19 mouse cellular contexts compared by ENCODE assay signal in genomic region chr2:91023131-91023530, GRCm38 (mm10). TPM values are rescaled to one million over a fixed set of nuclear protein-coding genes. Genes with fewer than 3 reads are reported as not detected.
DNase-seq lines count a peak whose midpoint lies in the region; ATAC-seq lines count a peak whose summit lies in the region.
"Had no signal": no experiment of that assay in that cellular context is flagged by ENCODE, and none has a peak within 500 bp of the region (broad histone marks: within the 10 kb centered on the region; RNA-seq: fewer than 3 reads in every experiment).

No protein-coding gene starts in this region.

- DNase-seq in heart, adult 8-10 months (ENCODE audit: low spot score): peak; percentile 83
- no peak for DNase-seq in heart, postnatal 25 days (ENCODE audit: low spot score)
- no peak for DNase-seq in liver, embryonic 13.5 days
- DNase-seq in liver, embryonic 11.5 days (ENCODE audit: low spot score): no peak
- DNase-seq in adipocyte (ENCODE audit: low spot score): no peak
- no peak for DNase-seq in thymus, adult 18-20 months
- DNase-seq: adrenal gland, adult 8-10 months; cerebellum, adult 11-12 months; cerebellum, postnatal 25 days; kidney, adult 8-10 months; layer of hippocampus, postnatal 36 days; left cerebral cortex, postnatal 4 days; lung, postnatal 10 days had no signal

- H3K4me2 ChIP-seq in liver, embryonic 13.5 days: no peak overlapping the region
- no peak overlapping the region for H3K4me2 ChIP-seq in liver, embryonic 11.5 days
- H3K4me2 ChIP-seq in heart, embryonic 13.5 days: no peak overlapping the region
- H3K4me2 ChIP-seq: forebrain, embryonic 15.5 days; midbrain, embryonic 15.5 days had no signal

- peaks cover 43% of the 10 kb centered on the region for H3K36me3 ChIP-seq in liver, embryonic 13.5 days
- H3K36me3 ChIP-seq in liver, embryonic 11.5 days (ENCODE audit: control insufficient read depth, insufficient read depth, low read length): peaks cover 16% of the 10 kb centered on the region
- peaks cover 36% of the 10 kb centered on the region for H3K36me3 ChIP-seq in heart, embryonic 13.5 days
- H3K36me3 ChIP-seq: midbrain, embryonic 15.5 days had no signal

- no peaks in the 10 kb centered on the region for H3K27me3 ChIP-seq in liver, embryonic 13.5 days
- no peaks in the 10 kb centered on the region for H3K27me3 ChIP-seq in liver, embryonic 11.5 days (replicated peaks; ENCODE audit: control insufficient read depth, insufficient read depth, low read length)
- H3K27me3 ChIP-seq in heart, embryonic 13.5 days (replicated peaks): no peaks in the 10 kb centered on the region
- H3K27me3 ChIP-seq: forebrain, embryonic 15.5 days; midbrain, embryonic 15.5 days had no signal

- peaks cover 53% of the 10 kb centered on the region for H3K4me1 ChIP-seq in liver, embryonic 13.5 days (replicated peaks)
- peaks cover 9% of the 10 kb centered on the region for H3K4me1 ChIP-seq in liver, embryonic 11.5 days (replicated peaks; ENCODE audit: control insufficient read depth, insufficient read depth, low read length)
- peaks cover 32% of the 10 kb centered on the region for H3K4me1 ChIP-seq in heart, embryonic 13.5 days
- H3K4me1 ChIP-seq: forebrain, embryonic 15.5 days; midbrain, embryonic 15.5 days had no signal

- H3K27ac ChIP-seq in liver, embryonic 13.5 days: peak overlapping the region; percentile 91
- H3K27ac ChIP-seq in liver, embryonic 11.5 days (ENCODE audit: low read depth, low read length): no peak overlapping the region
- peak overlapping the region; percentile 53 for H3K27ac ChIP-seq in heart, embryonic 13.5 days (replicated peaks)
- H3K27ac ChIP-seq: forebrain, embryonic 15.5 days; midbrain, embryonic 15.5 days had no signal

- H3K9ac ChIP-seq in liver, embryonic 13.5 days: no peak overlapping the region
- no peak overlapping the region for H3K9ac ChIP-seq in liver, embryonic 11.5 days (ENCODE audit: low read depth, low read length)
- no peak overlapping the region for H3K9ac ChIP-seq in heart, embryonic 13.5 days
- H3K9ac ChIP-seq: forebrain, embryonic 15.5 days; liver, embryonic 14.5 days; midbrain, embryonic 15.5 days had no signal

- no peaks in the 10 kb centered on the region for H3K9me3 ChIP-seq in liver, embryonic 13.5 days (replicated peaks)
- H3K9me3 ChIP-seq in liver, embryonic 11.5 days (ENCODE audit: control insufficient read depth, low read length): no peaks in the 10 kb centered on the region
- no peaks in the 10 kb centered on the region for H3K9me3 ChIP-seq in heart, embryonic 13.5 days
- H3K9me3 ChIP-seq: forebrain, embryonic 15.5 days; G1E; midbrain, embryonic 15.5 days had no signal

- no peak overlapping the region for H3K4me3 ChIP-seq in liver, embryonic 13.5 days (replicated peaks)
- H3K4me3 ChIP-seq in liver, embryonic 11.5 days (ENCODE audit: low read depth, low read length): no peak overlapping the region
- H3K4me3 ChIP-seq in heart, embryonic 13.5 days: no peak overlapping the region
- H3K4me3 ChIP-seq: erythroblast, embryonic 14.5 days; forebrain, embryonic 15.5 days; midbrain, embryonic 15.5 days had no signal

- no peak for ATAC-seq in liver, embryonic 13.5 days (ENCODE audit: low read depth)
- ATAC-seq in liver, embryonic 11.5 days (replicated peaks; ENCODE audit: low FRiP score): no peak
- ATAC-seq in heart, embryonic 13.5 days (ENCODE audit: extremely low read depth, insufficient number of reproducible peaks, low FRiP score, low TSS enrichment): no peak
- ATAC-seq: forebrain, embryonic 15.5 days; midbrain, embryonic 15.5 days had no signal

- intact Hi-C loops in heart, postnatal 25 days (cut with DNase I): no loop called here

- WGBS in liver, embryonic 13.5 days (ENCODE audit: insufficient replicate concordance): 53% methylated on average over 2 of the region's 2 CpGs
- 67% methylated on average over 2 of the region's 2 CpGs for WGBS in liver, embryonic 11.5 days
- 50% methylated on average over 2 of the region's 2 CpGs for WGBS in heart, embryonic 13.5 days

RNA-seq across cellular contexts. Expression of gene Rapsn, which starts 12.3 kb away (rescaled TPM):
- total RNA-seq in heart, adult 8-10 months (2022): 10 to 100 TPM; 15.4 to 19.4 (median 16.4) TPM
- total RNA-seq in heart, postnatal 25 days (2021): 10 to 100 TPM; 16.4 to 16.7 TPM
- 0.69 and 1.00 TPM in 2 replicates for polyA plus RNA-seq in liver, embryonic 13.5 days (2015; fragmentation: Nextera tagmentation; extraction: Ambion mirVana)
- polyA plus RNA-seq in liver, embryonic 11.5 days (2014; fragmentation: Nextera tagmentation; extraction: Ambion mirVana): 1.4 and 2.0 TPM in 2 replicates
- polyA plus RNA-seq in heart, embryonic 13.5 days (2015; fragmentation: Nextera tagmentation; extraction: Ambion mirVana): 21.2 and 25.8 TPM in 2 replicates
- total RNA-seq: left cerebral cortex, postnatal 4 days had no signal
- polyA plus RNA-seq: erythroblast, embryonic 14.5 days had no signal

RNA-seq across cellular contexts. Expression of gene Psmc3, which starts 30.7 kb away (rescaled TPM):
- total RNA-seq in heart, adult 8-10 months (2022): 100 to 1,000 TPM; 192 to 274 (median 220) TPM
- 100 to 1,000 TPM; 209 to 241 TPM for total RNA-seq in heart, postnatal 25 days (2021)
- 188 and 213 TPM in 2 replicates for polyA plus RNA-seq in liver, embryonic 13.5 days (2015; fragmentation: Nextera tagmentation; extraction: Ambion mirVana)
- 324 and 347 TPM in 2 replicates for polyA plus RNA-seq in liver, embryonic 11.5 days (2014; fragmentation: Nextera tagmentation; extraction: Ambion mirVana)
- 226 and 239 TPM in 2 replicates for polyA plus RNA-seq in heart, embryonic 13.5 days (2015; fragmentation: Nextera tagmentation; extraction: Ambion mirVana)

RNA-seq across cellular contexts. Expression of gene Slc39a13, which starts 47.1 kb away (rescaled TPM):
- 10 to 100 TPM; 19.0 to 26.0 (median 23.6) TPM for total RNA-seq in heart, adult 8-10 months (2022)
- total RNA-seq in heart, postnatal 25 days (2021): 10 to 100 TPM; 22.9 to 28.2 TPM
- 10.6 and 10.9 TPM in 2 replicates for polyA plus RNA-seq in liver, embryonic 13.5 days (2015; fragmentation: Nextera tagmentation; extraction: Ambion mirVana)
- 19.6 and 20.0 TPM in 2 replicates for polyA plus RNA-seq in liver, embryonic 11.5 days (2014; fragmentation: Nextera tagmentation; extraction: Ambion mirVana)
- 45.0 and 55.5 TPM in 2 replicates for polyA plus RNA-seq in heart, embryonic 13.5 days (2015; fragmentation: Nextera tagmentation; extraction: Ambion mirVana)

RNA-seq across cellular contexts. Expression of gene Spi1, which starts 59.1 kb away (rescaled TPM):
- 1 to 10 TPM; 2.8 to 6.1 (median 3.2) TPM for total RNA-seq in heart, adult 8-10 months (2022)
- 1 to 10 TPM; 3.7 to 4.3 TPM for total RNA-seq in heart, postnatal 25 days (2021)
- 14.1 and 15.1 TPM in 2 replicates for polyA plus RNA-seq in liver, embryonic 13.5 days (2015; fragmentation: Nextera tagmentation; extraction: Ambion mirVana)
- polyA plus RNA-seq in liver, embryonic 11.5 days (2014; fragmentation: Nextera tagmentation; extraction: Ambion mirVana): 19.5 and 22.7 TPM in 2 replicates
- polyA plus RNA-seq in heart, embryonic 13.5 days (2015; fragmentation: Nextera tagmentation; extraction: Ambion mirVana): 3.5 and 3.9 TPM in 2 replicates
